ENCODE assay signal across 8 mouse cellular contexts in genomic region chr5:33378302-33378854, GRCm38 (mm10). TPM values are rescaled to one million over a fixed set of nuclear protein-coding genes. Genes with fewer than 3 reads are reported as not detected.
A peak's percentile ranks its signal among the peaks of the same experiment; 100 is the strongest.
DNase-seq lines count a peak whose midpoint lies in the region; ATAC-seq and TF ChIP-seq lines count a peak whose summit lies in the region.

TSS of gene Uvssa (plus strand) at chr5:33378549.

- peak within 1 kb of the TSS; percentile 73 for H3K4me3 ChIP-seq in cortical plate, adult 2 months (ENCODE audit: insufficient read depth, low read length)
- H3K4me3 ChIP-seq in megakaryocyte, embryonic 14.5 days (replicated peaks): peak within 1 kb of the TSS; percentile 99

- peak; percentile 95 for ATAC-seq in activated CD4-positive, CD25-positive, alpha-beta regulatory T cell, adult 4 months

- H3K27ac ChIP-seq in cortical plate, adult 2 months (ENCODE audit: insufficient read depth, low read length): peak within 1 kb of the TSS; percentile 94

- peak; percentile 94 for TF ChIP-seq POLR2A in cortical plate, adult 2 months (IDR thresholded peaks at IDR 0.05; ENCODE audit: extremely low read depth, insufficient read depth, low read length)

- no peak for TF ChIP-seq CTCF in cortical plate, adult 2 months (IDR thresholded peaks at IDR 0.05; ENCODE audit: extremely low read depth, insufficient read depth, low read length)

- DNase-seq in gastrocnemius, adult 8-10 months (ENCODE audit: low spot score in 2 of 2): peak; percentile 97 to 98
- peak; percentile 92 for DNase-seq in hindlimb bud, embryonic 11.5 days (ENCODE audit: extremely low spot score, low read depth, low spot score)
- peak; percentile 97 to 98 for DNase-seq in left cerebral cortex, adult 8-10 months (ENCODE audit: low spot score in 2 of 2)
- peak; percentile 99 for DNase-seq in right cerebral cortex, postnatal 10 days (ENCODE audit: low spot score in 2 of 2)
- peak; percentile 99 for DNase-seq in urinary bladder, postnatal 25 days (ENCODE audit: low spot score)

- no peaks in the 10 kb centered on the region for H3K9me3 ChIP-seq in megakaryocyte, embryonic 14.5 days

- peaks cover 49% of the 10 kb centered on the region for H3K36me3 ChIP-seq in megakaryocyte, embryonic 14.5 days (replicated peaks; ENCODE audit: low read length)

- H3K4me1 ChIP-seq in cortical plate, adult 2 months (ENCODE audit: control insufficient read depth, insufficient read depth, low read length): peaks cover 3% of the 10 kb centered on the region
- peaks cover 18% of the 10 kb centered on the region for H3K4me1 ChIP-seq in megakaryocyte, embryonic 14.5 days

- H3K27me3 ChIP-seq in megakaryocyte, embryonic 14.5 days (replicated peaks): no peaks in the 10 kb centered on the region

RNA-seq across cellular contexts. Expression of gene Uvssa, which starts in this region (rescaled TPM):
- 10 to 100 TPM; 15.5 to 20.3 TPM for polyA plus RNA-seq in activated CD4-positive, CD25-positive, alpha-beta regulatory T cell, adult 4 months (2017; shearing (Covaris generic))
- 5.7 and 6.6 TPM in 2 replicates for polyA plus RNA-seq in cortical plate, adult 2 months (2012; rRNA removed)
- 1 to 10 TPM; 1.6 to 2.4 (median 2.3) TPM for total RNA-seq in gastrocnemius, adult 8-10 months (2022)
- 1 to 10 TPM; 7.2 to 8.5 (median 8.0) TPM for total RNA-seq in left cerebral cortex, adult 8-10 months (2022)
- polyA plus RNA-seq in megakaryocyte, embryonic 14.5 days (2012; ENCODE audit: insufficient read depth, low replicate concordance): 0.19 and 0.57 TPM in 2 replicates

Comparison
In these comparisons a context has a peak if more than half of its experiments do, and no peak if none do; other contexts are left out.
1. Peak in every context shown above with its lines: DNase-seq, ATAC-seq, H3K4me3 ChIP-seq and H3K27ac ChIP-seq.